Mouse (Mus musculus): ENCODE measurements around the gene Ubac2. TPM values are rescaled to one million over a fixed set of nuclear protein-coding genes. Genes with fewer than 3 reads are reported as not detected.
"Not testable (repeated sequence)": the region's sequence is repeated elsewhere in the genome, so short reads cannot be mapped to it uniquely, and the experiment has no call there.

Ubac2 gene
- polyA plus RNA-seq, 1 experiment = 47.1 TPM

GRCm38 (mm10) chr14:121869111-121869510 lies 9.3 kb upstream of the Ubac2 start:
- 61% methylated on average over 1 of the region's 1 CpGs for WGBS
- no peak overlapping the region for H3K4me3 ChIP-seq (replicated peaks; ENCODE audit: extremely low read depth, low read depth, low read length)

DNA sequence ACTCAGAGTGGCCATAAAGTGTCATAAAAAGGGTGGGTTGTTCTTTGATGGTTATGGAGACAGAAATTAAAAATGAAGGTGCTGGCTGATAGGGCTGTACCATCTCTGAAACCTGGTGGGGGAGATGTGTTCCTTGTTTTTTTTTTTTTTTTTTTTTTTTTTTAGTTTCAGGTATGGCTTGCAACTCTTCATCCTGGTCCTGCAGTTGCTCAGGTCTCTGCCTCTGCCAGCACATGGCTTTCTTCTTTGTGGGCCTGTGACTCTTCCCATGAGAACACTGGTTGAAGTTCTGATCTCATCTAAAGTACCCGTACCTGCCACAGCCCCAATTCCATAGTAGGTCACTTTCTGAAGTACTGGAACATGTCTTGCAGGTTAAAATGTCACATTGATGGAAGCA lies 5.7 kb upstream of the Ubac2 start:
- no peak for DNase-seq
- Histone ChIP-seq H3K4me1 (ENCODE audit: control insufficient read depth, insufficient read depth, low read length) (no peaks in the 10 kb centered on the region), H3K4me3 (replicated peaks; ENCODE audit: extremely low read depth, low read depth, low read length) (no peak overlapping the region)
- no peak for TF ChIP-seq CTCF (IDR thresholded peaks at IDR 0.05; ENCODE audit: insufficient read depth, low read length)
- no peak for TF ChIP-seq POLR2A (IDR thresholded peaks at IDR 0.05; ENCODE audit: borderline replicate concordance, extremely low read depth, low read depth, low read length)
- WGBS = 82% methylated on average over 1 of the region's 1 CpGs

More at GRCm38 (mm10) chr14:121869111-121869510, 9.3 kb upstream of the Ubac2 start:
- DNase-seq = no peak
- TF ChIP-seq POLR2A (IDR thresholded peaks at IDR 0.05; ENCODE audit: borderline replicate concordance, extremely low read depth, low read depth, low read length) (no peak), CTCF (IDR thresholded peaks at IDR 0.05; ENCODE audit: insufficient read depth, low read length) (no peak)
- no peaks in the 10 kb centered on the region for H3K4me1 ChIP-seq (ENCODE audit: control insufficient read depth, insufficient read depth, low read length)

DNA sequence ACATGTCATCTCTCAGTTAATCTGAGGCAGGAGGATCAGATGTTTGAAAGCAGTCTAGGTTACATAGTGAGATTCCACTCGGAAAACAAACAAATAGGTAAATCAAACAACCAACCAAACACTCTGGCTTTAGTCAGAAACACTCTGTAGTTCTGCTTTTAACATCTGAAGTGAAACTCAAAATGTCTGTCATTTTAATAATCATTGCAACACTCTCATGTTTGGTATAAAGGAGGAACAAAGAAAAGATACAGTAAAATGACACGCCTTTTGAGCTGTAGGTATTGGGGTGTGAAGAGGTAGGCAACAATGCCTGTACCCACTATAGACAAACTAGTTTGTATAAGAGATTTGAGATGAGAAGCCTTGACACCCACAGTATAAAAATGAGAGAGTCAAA lies 5.2 kb upstream of the Ubac2 start:
- no peaks in the 10 kb centered on the region for H3K4me1 ChIP-seq (ENCODE audit: control insufficient read depth, insufficient read depth, low read length)
- WGBS = 52% methylated on average over 2 of the region's 2 CpGs
- DNase-seq = no peak
- no peak for TF ChIP-seq CTCF (IDR thresholded peaks at IDR 0.05; ENCODE audit: insufficient read depth, low read length)
- TF ChIP-seq POLR2A (IDR thresholded peaks at IDR 0.05; ENCODE audit: borderline replicate concordance, extremely low read depth, low read depth, low read length) = no peak
- no peak overlapping the region for H3K4me3 ChIP-seq (replicated peaks; ENCODE audit: extremely low read depth, low read depth, low read length)

- 73% methylated on average over 4 of the region's 4 CpGs for WGBS
- no peaks in the 10 kb centered on the region for H3K4me1 ChIP-seq (ENCODE audit: control insufficient read depth, insufficient read depth, low read length)
- DNase-seq = no peak
- TF ChIP-seq CTCF (IDR thresholded peaks at IDR 0.05; ENCODE audit: insufficient read depth, low read length) (no peak), POLR2A (IDR thresholded peaks at IDR 0.05; ENCODE audit: borderline replicate concordance, extremely low read depth, low read depth, low read length) (no peak)
- H3K4me3 ChIP-seq (replicated peaks; ENCODE audit: extremely low read depth, low read depth, low read length) = no peak overlapping the region
These were observed 4.8 kb upstream of the Ubac2 start for GRCm38 (mm10) chr14:121873646-121874045.

GRCm38 (mm10) chr14:121876190-121876589 lies 2.2 kb upstream of the Ubac2 start:
- WGBS = 64% methylated on average over 2 of the region's 2 CpGs
- not testable (repeated sequence) for H3K4me3 ChIP-seq (replicated peaks; ENCODE audit: extremely low read depth, low read depth, low read length); H3K4me1 ChIP-seq (ENCODE audit: control insufficient read depth, insufficient read depth, low read length)

DNA sequence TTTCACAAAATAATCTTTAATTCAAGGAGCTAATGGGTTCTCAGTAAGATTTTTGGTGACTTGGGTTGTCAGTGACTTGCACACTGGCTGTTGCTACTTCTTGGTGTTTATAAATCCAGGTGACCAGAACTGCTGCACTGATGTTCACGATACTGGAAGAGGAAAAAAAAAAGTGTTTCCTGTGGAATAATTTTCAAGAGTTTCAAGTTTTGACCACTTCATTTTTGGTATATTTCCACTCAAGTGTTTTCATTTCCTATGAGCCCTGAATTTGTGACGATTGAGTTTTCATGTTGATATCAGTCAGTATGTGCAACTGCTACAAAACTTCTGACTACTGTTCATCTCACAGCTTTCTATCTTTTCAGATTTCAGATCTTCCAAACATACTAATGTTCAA lies 1.6 kb upstream of the Ubac2 start:
- TF ChIP-seq POLR2A (IDR thresholded peaks at IDR 0.05; ENCODE audit: borderline replicate concordance, extremely low read depth, low read depth, low read length) = no peak
- no peak for TF ChIP-seq CTCF (IDR thresholded peaks at IDR 0.05; ENCODE audit: insufficient read depth, low read length)
- no peak for DNase-seq
- WGBS = 54% methylated on average over 2 of the region's 2 CpGs
- H3K4me1 ChIP-seq (ENCODE audit: control insufficient read depth, insufficient read depth, low read length) = 0 out of 2 replicates have a peak, but pooled peaks cover 3% of the 10 kb centered on the region
- no peak overlapping the region for H3K4me3 ChIP-seq (replicated peaks; ENCODE audit: extremely low read depth, low read depth, low read length)

More at GRCm38 (mm10) chr14:121876190-121876589, 2.2 kb upstream of the Ubac2 start:
- not testable (repeated sequence) for DNase-seq

DNA sequence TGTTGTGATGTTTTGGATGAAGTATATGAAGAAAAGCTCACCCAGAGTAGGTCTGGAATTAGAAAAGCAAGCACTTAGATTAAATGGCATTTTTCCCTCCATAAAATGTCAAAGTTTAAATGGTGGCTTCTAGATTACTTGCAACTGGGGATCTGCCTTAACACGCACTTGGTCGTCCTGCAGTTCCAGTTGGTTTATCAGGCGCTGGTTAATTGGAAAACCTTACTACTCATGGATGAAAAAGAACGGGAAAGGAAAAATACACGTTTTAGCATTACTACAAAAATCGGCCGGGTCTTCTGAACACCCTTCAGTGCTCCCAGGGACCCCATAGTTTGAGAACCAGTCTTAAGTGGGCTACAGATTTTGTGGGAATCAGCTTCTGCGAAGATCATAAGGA lies 780 bp upstream of the Ubac2 start:
- H3K4me1 ChIP-seq (ENCODE audit: control insufficient read depth, insufficient read depth, low read length) = 0 out of 2 replicates have a peak, but pooled peaks cover 3% of the 10 kb centered on the region
- TF ChIP-seq CTCF (IDR thresholded peaks at IDR 0.05; ENCODE audit: insufficient read depth, low read length) (no peak), POLR2A (IDR thresholded peaks at IDR 0.05; ENCODE audit: borderline replicate concordance, extremely low read depth, low read depth, low read length) (no peak)
- no peak overlapping the region for H3K4me3 ChIP-seq (replicated peaks; ENCODE audit: extremely low read depth, low read depth, low read length)
- 43% methylated on average over 8 of the region's 8 CpGs for WGBS
- no peak for DNase-seq

DNA sequence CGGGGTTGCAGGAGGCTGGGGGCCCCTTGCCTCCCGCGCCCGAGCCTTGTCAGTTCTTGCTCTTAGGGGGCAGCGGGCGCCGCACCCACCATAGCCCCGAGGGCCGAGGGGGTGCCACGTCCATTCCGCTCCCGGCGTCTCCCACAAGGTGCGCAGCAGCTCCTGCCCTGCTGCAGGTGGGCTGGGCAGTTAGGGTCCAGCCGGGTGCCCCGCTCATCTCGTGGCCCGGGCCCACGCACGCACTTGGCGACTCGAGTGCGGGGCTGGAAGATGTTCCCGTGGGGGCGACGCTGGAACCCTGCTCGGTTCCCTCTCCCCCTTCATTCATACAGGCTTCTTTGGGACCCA lies 413 bp downstream of the Ubac2 start:
- WGBS = under 1% methylated on average over 27 of the region's 27 CpGs
- TF ChIP-seq POLR2A (IDR thresholded peaks at IDR 0.05; ENCODE audit: borderline replicate concordance, extremely low read depth, low read depth, low read length) (no peak), CTCF (IDR thresholded peaks at IDR 0.05; ENCODE audit: insufficient read depth, low read length) (no peak)
- Histone ChIP-seq H3K4me1 (ENCODE audit: control insufficient read depth, insufficient read depth, low read length) (0 out of 2 replicates have a peak, but pooled peaks cover 3% of the 10 kb centered on the region), H3K4me3 (replicated peaks; ENCODE audit: extremely low read depth, low read depth, low read length) (peak overlapping the region; percentile 90)
- no peak for DNase-seq

GRCm38 (mm10) chr14:121879266-121879840 lies 933 bp downstream of the Ubac2 start:
- 11% methylated on average over 16 of the region's 16 CpGs for WGBS
- no peak for DNase-seq
- TF ChIP-seq CTCF (IDR thresholded peaks at IDR 0.05; ENCODE audit: insufficient read depth, low read length) (no peak), POLR2A (IDR thresholded peaks at IDR 0.05; ENCODE audit: borderline replicate concordance, extremely low read depth, low read depth, low read length) (no peak)
- peak overlapping the region; percentile 90 for H3K4me3 ChIP-seq (replicated peaks; ENCODE audit: extremely low read depth, low read depth, low read length)
- peaks cover 3% of the 10 kb centered on the region; the same call in 1 of the 2 replicates for H3K4me1 ChIP-seq (ENCODE audit: control insufficient read depth, insufficient read depth, low read length)

- TF ChIP-seq POLR2A (IDR thresholded peaks at IDR 0.05; ENCODE audit: borderline replicate concordance, extremely low read depth, low read depth, low read length) (no peak), CTCF (IDR thresholded peaks at IDR 0.05; ENCODE audit: insufficient read depth, low read length) (no peak)
- 68% methylated on average over 7 of the region's 7 CpGs for WGBS
- peaks cover 3% of the 10 kb centered on the region; the same call in 1 of the 2 replicates for H3K4me1 ChIP-seq (ENCODE audit: control insufficient read depth, insufficient read depth, low read length)
- DNase-seq = no peak
- no peak overlapping the region for H3K4me3 ChIP-seq (replicated peaks; ENCODE audit: extremely low read depth, low read depth, low read length)
These were observed 2.8 kb downstream of the Ubac2 start for GRCm38 (mm10) chr14:121881211-121881610.

Data from lung, adult 2 months (tissue).